Mouse (Mus musculus) embryonic fibroblast, embryonic 13.5 days (primary cell): Measurements from ENCODE around the gene Rinl.

Source experiments
- CTCF ChIP-seq: IDR thresholded peaks from 2 replicates; pipeline ENCODE4 v1.5.1; 2011; ENCODE audit warnings: mild to moderate bottlenecking, control low read depth, low read length, moderate library complexity, borderline replicate concordance; ENCODE audit not compliant: insufficient read depth
- POLR2A ChIP-seq: IDR thresholded peaks from 2 replicates; pipeline ENCODE4 v1.6.1; 2011; ENCODE audit warnings: low read depth, mild to moderate bottlenecking, control low read depth, low read length, moderate library complexity

DNA sequence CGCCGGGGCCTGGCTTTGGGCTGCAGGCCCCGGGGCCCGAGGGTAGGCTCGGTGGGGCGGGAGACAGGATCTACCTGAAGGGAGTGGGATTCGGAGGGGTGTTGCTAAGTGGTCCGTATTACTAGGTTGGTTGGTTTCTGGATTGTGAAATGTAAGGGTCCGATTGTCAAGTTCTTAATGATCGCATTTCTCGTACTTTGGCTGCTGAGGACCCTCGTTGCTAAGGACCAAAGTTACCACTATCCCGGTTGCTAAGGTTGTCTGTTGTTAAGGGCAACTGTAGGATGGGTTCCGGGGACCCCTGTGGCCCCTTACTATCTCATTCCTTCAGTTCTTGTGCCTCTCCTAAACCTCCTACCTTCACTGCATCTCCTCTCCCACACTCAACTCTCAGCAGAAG, 21.9 kb upstream of the Rinl start:
- TF ChIP-seq CTCF (no peak), POLR2A (no peak)
